Mouse (Mus musculus) C2C12 (cell line): ENCODE data around the gene Ifit2. TPM values are rescaled to one million over a fixed set of nuclear protein-coding genes. Genes with fewer than 3 reads are reported as not detected.

Experiments used
- H3K27me3 ChIP-seq: one replicate; pipeline ENCODE4 v1.6.1; 2011; ENCODE audit not compliant: control insufficient read depth, insufficient read depth, insufficient read length
- H3K36me3 ChIP-seq: one replicate; pipeline ENCODE4 v1.6.1; 2011; ENCODE audit not compliant: control insufficient read depth, insufficient read depth
- H3K4me3 ChIP-seq: one replicate; pipeline ENCODE4 v1.5.1; 2011; ENCODE audit warnings: mild to moderate bottlenecking, control low read depth; ENCODE audit not compliant: poor library complexity, insufficient read depth, severe bottlenecking
- H3K79me2 ChIP-seq: one replicate; pipeline ENCODE4 v1.6.1; 2011; ENCODE audit not compliant: control insufficient read depth, insufficient read depth
- H3K79me3 ChIP-seq: one replicate; pipeline ENCODE4 v1.6.1; 2011; ENCODE audit warnings: low read depth, control low read depth
- H3ac ChIP-seq: one replicate; pipeline ENCODE3; 2011; ENCODE audit warnings: low read depth; ENCODE audit not compliant: control insufficient read depth, insufficient read length
- CEBPB ChIP-seq: IDR thresholded peaks from one replicate; pipeline ENCODE4 v1.6.1; 2011; ENCODE audit warnings: low read depth, mild to moderate bottlenecking, control low read depth, moderate library complexity
- CTCF ChIP-seq: IDR thresholded peaks from one replicate; pipeline ENCODE4 v1.5.1; 2011; ENCODE audit not compliant: control insufficient read depth, insufficient read depth, insufficient read length
- FOSL1 ChIP-seq: IDR thresholded peaks from one replicate; pipeline ENCODE4 v1.8.0; 2011; ENCODE audit warnings: mild to moderate bottlenecking, low read length; ENCODE audit not compliant: poor library complexity, insufficient read depth, severe bottlenecking
- MAX ChIP-seq: IDR thresholded peaks from one replicate; pipeline ENCODE4 v1.6.1; 2011; ENCODE audit warnings: mild to moderate bottlenecking, control low read depth
- MYOD1 ChIP-seq: IDR thresholded peaks from one replicate; pipeline ENCODE4 v1.6.1; 2011; ENCODE audit warnings: low read depth; ENCODE audit not compliant: control insufficient read depth, insufficient read length
- MYOG ChIP-seq: IDR thresholded peaks from one replicate; pipeline ENCODE4 v1.6.1; 2011; ENCODE audit not compliant: control insufficient read depth, insufficient read length; ENCODE audit errors: extremely low read depth
- USF1 ChIP-seq: IDR thresholded peaks from one replicate; pipeline ENCODE4 v1.6.1; 2011; ENCODE audit warnings: low read depth, mild to moderate bottlenecking, control low read depth, moderate library complexity
- polyA plus RNA-seq: library from polyadenylated mRNA; unstranded; fragments of >200 nt; fragmentation: generic; extraction: Trizol; gene quantifications from one replicate; pipeline ENCODE4 v1.2.1, GENCODE M21; 2012; ENCODE audit warnings: missing spikeins

Ifit2 gene
- polyA plus RNA-seq, 1 experiment, result 1.6 TPM

DNA sequence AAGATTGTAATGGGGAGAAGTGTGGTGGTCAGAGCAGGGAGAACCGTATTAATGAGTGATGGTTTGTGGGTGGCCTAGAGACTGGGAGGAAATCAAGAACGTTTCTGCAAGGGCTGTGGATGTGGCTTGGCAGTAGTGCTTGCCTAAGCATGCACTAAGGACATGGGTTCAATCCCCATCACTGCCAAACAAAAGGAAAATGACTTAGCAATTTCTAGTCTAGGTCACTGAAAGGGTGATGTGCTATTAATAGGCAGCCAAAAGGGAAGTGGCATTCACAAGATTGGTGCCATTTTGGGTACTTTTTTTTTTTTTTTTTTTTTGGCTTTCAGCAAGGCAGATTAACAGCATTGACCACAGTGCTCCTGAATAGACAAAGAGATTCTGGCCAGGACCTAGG, 29.1 kb upstream of the Ifit2 start:
- Histone ChIP-seq H3K4me3 (no peak overlapping the region), H3K27me3 (no peaks in the 10 kb centered on the region), H3ac (no peak overlapping the region), H3K79me2 (no peaks in the 10 kb centered on the region), H3K79me3 (no peaks in the 10 kb centered on the region), H3K36me3 (no peaks in the 10 kb centered on the region)
- TF ChIP-seq MYOG, result no peak
- TF ChIP-seq USF1, result no peak
- no peak for TF ChIP-seq CTCF
- no peak for TF ChIP-seq MAX
- no peak for TF ChIP-seq MYOD1
- TF ChIP-seq CEBPB, result no peak
- no peak for TF ChIP-seq FOSL1

DNA sequence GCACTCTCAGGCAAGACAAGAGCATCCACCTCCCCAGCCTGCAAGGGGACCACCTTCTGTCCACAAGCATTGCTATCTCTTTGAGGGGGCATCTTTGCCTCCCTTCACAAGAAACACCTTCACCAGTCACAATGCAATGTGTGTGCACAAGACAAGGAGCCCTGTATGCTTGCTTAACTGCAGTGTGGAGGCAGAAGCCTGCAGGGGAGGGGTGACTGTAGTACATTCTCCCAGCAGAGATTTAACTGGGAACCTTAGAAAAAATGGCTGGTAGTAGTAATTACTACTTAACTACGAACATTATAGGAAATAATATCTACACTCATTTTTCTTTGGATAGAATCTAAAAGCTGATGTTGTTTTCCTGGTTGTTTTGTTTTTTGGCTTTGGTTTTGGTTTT, 28.5 kb upstream of the Ifit2 start:
- Histone ChIP-seq H3K27me3 (no peaks in the 10 kb centered on the region), H3K36me3 (no peaks in the 10 kb centered on the region), H3K4me3 (no peak overlapping the region), H3ac (no peak overlapping the region), H3K79me2 (no peaks in the 10 kb centered on the region), H3K79me3 (no peaks in the 10 kb centered on the region)
- no peak for TF ChIP-seq FOSL1
- no peak for TF ChIP-seq MAX
- no peak for TF ChIP-seq MYOD1
- no peak for TF ChIP-seq USF1
- no peak for TF ChIP-seq CTCF
- no peak for TF ChIP-seq MYOG
- no peak for TF ChIP-seq CEBPB

DNA sequence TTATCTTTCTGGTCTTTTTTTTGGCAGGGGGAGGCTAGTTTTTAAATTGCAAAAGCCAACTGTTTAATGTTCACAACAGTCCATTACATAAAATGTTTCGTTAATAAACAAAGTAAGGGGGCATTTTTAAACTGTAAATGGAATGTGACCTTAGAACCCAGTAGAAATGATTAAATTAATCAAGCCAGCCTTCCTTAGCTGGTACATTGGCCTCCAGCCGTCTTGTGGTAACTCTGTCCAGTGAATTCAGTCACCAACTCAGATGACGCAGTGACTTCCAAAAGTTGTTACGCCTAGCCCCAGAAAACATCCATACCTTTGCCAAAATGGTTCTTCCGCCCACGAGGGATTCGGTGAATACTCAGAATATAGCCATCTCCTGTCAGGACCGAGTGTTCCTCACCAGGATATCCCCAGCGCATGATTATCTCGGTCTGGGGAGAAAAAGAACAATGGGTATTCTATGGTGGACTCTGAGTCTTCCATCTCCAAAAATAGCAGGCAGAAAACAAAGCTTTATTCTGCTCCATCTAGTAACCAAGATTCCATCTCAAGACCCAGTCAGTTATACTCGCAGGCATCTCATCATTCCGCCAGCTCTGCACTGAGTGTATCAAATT, 27.3 kb upstream of the Ifit2 start:
- no peaks in the 10 kb centered on the region for H3K36me3 ChIP-seq
- no peak overlapping the region for H3K4me3 ChIP-seq
- H3K79me2 ChIP-seq, result no peaks in the 10 kb centered on the region
- H3K79me3 ChIP-seq, result no peaks in the 10 kb centered on the region
- H3ac ChIP-seq, result no peak overlapping the region
- TF ChIP-seq MYOG (no peak), CEBPB (no peak), USF1 (no peak), MYOD1 (no peak), FOSL1 (no peak), CTCF (no peak), MAX (no peak)
- H3K27me3 ChIP-seq, result no peaks in the 10 kb centered on the region

DNA sequence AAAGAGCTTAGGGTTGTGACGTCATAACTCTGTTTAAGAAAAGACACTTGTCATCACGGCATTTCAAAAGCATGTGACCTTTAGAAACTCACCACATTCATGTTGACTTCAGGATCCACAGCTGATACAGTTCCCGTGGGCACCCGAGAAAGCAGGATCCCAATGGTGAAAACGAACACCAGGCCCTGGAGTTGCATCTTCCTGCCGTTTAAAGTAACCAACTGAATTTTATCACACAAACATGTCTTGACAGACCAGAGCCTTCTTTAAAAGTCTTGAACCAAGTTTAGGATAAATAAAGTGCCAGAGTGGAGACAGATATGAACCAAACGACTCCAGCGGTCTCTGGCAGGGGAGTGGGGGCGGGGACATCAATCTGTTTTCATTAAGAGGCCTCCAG, 25.8 kb upstream of the Ifit2 start:
- TF ChIP-seq MYOG, result no peak
- TF ChIP-seq CTCF, result no peak
- TF ChIP-seq MAX, result no peak
- no peak for TF ChIP-seq MYOD1
- no peak for TF ChIP-seq FOSL1
- TF ChIP-seq CEBPB, result no peak
- TF ChIP-seq USF1, result no peak
- Histone ChIP-seq H3K27me3 (no peaks in the 10 kb centered on the region), H3K79me3 (no peaks in the 10 kb centered on the region), H3K4me3 (no peak overlapping the region), H3ac (no peak overlapping the region), H3K36me3 (no peaks in the 10 kb centered on the region), H3K79me2 (no peaks in the 10 kb centered on the region)

DNA sequence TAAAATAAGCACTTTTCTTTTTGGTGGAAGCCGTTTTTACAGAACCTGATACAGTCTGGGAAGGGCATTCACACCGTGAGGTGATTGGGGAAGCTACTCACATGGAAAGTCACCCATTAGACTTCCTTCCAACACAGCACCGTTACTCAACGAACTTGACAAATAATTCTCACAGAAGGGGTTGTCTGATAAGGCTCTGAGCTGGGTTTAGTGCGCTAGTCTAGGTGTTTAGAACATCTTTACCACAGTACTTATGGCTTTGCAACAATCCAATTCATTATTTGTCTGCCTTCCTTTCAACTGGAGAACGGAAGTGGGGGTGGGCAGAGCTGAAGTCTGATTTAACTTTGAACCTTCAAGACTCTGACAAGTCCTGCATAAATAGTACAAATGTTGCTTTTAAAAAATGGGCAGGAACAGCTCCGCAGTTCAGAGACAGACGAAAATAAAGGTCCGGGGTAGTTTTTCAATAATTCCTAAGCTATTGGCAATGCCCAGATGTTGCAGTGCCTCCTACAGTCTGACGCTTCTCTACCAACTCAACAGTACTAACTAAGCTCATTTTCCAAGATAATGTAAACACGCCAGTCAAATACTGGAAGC, 24.1 kb upstream of the Ifit2 start:
- Histone ChIP-seq H3ac (no peak overlapping the region), H3K36me3 (no peaks in the 10 kb centered on the region), H3K4me3 (peak overlapping the region; percentile 46), H3K79me2 (no peaks in the 10 kb centered on the region), H3K79me3 (no peaks in the 10 kb centered on the region), H3K27me3 (no peaks in the 10 kb centered on the region)
- no peak for TF ChIP-seq USF1
- TF ChIP-seq MYOD1, result no peak
- TF ChIP-seq MYOG, result no peak
